Mouse (Mus musculus) limb, embryonic 13.5 days (tissue): Measurements from ENCODE around the gene Lyar. TPM values are rescaled to one million over a fixed set of nuclear protein-coding genes. Genes with fewer than 3 reads are reported as not detected.

ENCODE experiments used
- ATAC-seq: fragments of 200-750 bp; cut with Nextera tagmentation; 2 replicates; pipeline ENCODE4 v1.8.0; 2017; ENCODE audit warnings: low read depth, moderate number of reproducible peaks, moderate TSS enrichment; ENCODE audit not compliant: low FRiP score
- H3K27ac ChIP-seq: fragments of 300-500 bp; sonication (generic); 2 replicates; pipeline ENCODE4 v1.5.1; 2015; ENCODE audit warnings: inconsistent platforms, mild to moderate bottlenecking, moderate library complexity
- H3K27me3 ChIP-seq: fragments of 300-500 bp; sonication (generic); 2 replicates; pipeline ENCODE4 v1.6.1; 2015; ENCODE audit warnings: mild to moderate bottlenecking, inconsistent platforms
- H3K36me3 ChIP-seq: fragments of 300-500 bp; sonication (generic); 2 replicates; pipeline ENCODE4 v1.6.1; 2015; ENCODE audit warnings: inconsistent platforms, mild to moderate bottlenecking, moderate library complexity
- H3K4me1 ChIP-seq: fragments of 300-500 bp; sonication (generic); 2 replicates; pipeline ENCODE4 v1.6.1; 2015; ENCODE audit warnings: inconsistent platforms
- H3K4me2 ChIP-seq: fragments of 300-500 bp; sonication (generic); replicated peaks from 2 replicates; pipeline ENCODE4 v1.6.1; 2015; ENCODE audit warnings: inconsistent platforms, mild to moderate bottlenecking, moderate library complexity
- H3K4me3 ChIP-seq: fragments of 300-500 bp; sonication (generic); 2 replicates; pipeline ENCODE4 v1.5.1; 2015; ENCODE audit warnings: moderate library complexity, mild to moderate bottlenecking, inconsistent platforms
- H3K9ac ChIP-seq: fragments of 300-500 bp; sonication (generic); 2 replicates; pipeline ENCODE4 v1.6.1; 2015; ENCODE audit warnings: mild to moderate bottlenecking, inconsistent platforms
- H3K9me3 ChIP-seq: fragments of 300-500 bp; sonication (generic); 2 replicates; pipeline ENCODE4 v1.6.1; 2016; ENCODE audit warnings: inconsistent platforms
- WGBS: fragments of 180-500 bp; shearing (Covaris S2); methylation state at CpG from one replicate; pipeline ENCODE4 v1.1.7; 2015; 5-methylcytosine and 5-hydroxymethylcytosine counted together
- polyA plus RNA-seq: library from polyadenylated mRNA; unstranded; fragments of >200 nt; fragmentation: Nextera tagmentation; extraction: Ambion mirVana; gene quantifications from 2 replicates; pipeline ENCODE4 v1.2.1, GENCODE M21; 2015

Gene Lyar
- polyA plus RNA-seq, 1 experiment from 2014 or later = 118 TPM

DNA sequence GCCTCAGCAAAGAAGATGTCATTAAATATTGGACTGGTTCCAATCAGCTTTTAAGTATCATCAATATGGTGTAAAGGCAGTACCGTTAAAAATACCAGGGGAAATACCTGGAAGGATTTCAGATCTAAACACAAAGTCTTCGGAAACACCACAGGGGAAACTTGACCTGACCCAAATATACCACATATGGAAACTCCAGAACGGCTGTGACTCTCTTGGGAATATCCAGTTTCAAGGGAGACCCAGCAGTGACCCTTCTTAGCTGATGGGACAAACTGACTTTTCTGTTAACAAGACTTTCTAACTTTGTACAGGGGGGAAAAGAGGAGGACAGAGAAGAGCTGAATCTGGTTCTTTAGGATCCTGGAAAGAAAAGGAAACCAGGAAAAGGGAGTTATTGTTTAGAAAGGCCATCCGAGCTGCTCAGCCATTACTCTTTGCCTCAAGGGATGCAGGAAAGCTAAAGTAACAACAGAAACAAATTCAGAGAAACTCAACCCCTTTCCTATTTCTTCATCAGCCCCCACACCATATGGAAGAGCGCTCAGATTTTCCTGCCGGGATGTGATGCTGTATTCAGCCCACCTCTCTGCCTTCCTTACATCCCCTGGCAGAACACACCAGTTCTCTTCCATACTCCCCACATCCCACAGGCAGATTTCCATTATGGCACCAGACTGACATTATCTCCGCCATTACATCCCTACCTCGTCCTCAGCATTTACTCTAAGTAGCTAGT is 37.9 kb downstream of the Lyar start:
- Histone ChIP-seq H3K4me1 (peaks cover 7% of the 10 kb centered on the region), H3K27me3 (no peaks in the 10 kb centered on the region), H3K9me3 (no peaks in the 10 kb centered on the region), H3K4me3 (no peak overlapping the region), H3K9ac (no peak overlapping the region), H3K27ac (no peak overlapping the region), H3K36me3 (peaks cover 11% of the 10 kb centered on the region), H3K4me2 (no peak overlapping the region)
- no peak; the same call in 1 of the 2 replicates for ATAC-seq
- WGBS = 62% methylated on average over 8 of the region's 8 CpGs

DNA sequence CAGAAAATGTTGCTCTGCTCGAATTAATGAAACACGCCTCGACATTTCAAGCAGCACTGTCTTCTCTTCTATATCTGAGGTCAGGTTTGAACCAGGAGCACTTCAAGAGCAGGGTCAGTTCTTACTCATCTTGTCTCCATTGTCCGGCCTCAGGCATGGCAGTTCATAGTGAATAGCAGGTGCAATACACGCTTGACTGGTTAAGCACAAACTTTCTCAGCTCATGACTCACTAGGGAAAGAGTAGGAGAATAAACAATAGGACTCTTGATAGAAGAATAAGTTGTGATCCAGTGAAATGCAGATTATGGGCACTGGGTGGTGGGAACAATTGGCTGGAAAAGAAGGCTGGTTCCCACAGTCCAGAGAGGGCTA is 38.5 kb downstream of the Lyar start:
- Histone ChIP-seq H3K9ac (no peak overlapping the region), H3K27me3 (no peaks in the 10 kb centered on the region), H3K4me2 (no peak overlapping the region), H3K36me3 (peaks cover 16% of the 10 kb centered on the region), H3K27ac (no peak overlapping the region), H3K9me3 (no peaks in the 10 kb centered on the region), H3K4me1 (peaks cover 7% of the 10 kb centered on the region), H3K4me3 (no peak overlapping the region)
- WGBS = 87% methylated on average over 5 of the region's 5 CpGs
- ATAC-seq = no peak

DNA sequence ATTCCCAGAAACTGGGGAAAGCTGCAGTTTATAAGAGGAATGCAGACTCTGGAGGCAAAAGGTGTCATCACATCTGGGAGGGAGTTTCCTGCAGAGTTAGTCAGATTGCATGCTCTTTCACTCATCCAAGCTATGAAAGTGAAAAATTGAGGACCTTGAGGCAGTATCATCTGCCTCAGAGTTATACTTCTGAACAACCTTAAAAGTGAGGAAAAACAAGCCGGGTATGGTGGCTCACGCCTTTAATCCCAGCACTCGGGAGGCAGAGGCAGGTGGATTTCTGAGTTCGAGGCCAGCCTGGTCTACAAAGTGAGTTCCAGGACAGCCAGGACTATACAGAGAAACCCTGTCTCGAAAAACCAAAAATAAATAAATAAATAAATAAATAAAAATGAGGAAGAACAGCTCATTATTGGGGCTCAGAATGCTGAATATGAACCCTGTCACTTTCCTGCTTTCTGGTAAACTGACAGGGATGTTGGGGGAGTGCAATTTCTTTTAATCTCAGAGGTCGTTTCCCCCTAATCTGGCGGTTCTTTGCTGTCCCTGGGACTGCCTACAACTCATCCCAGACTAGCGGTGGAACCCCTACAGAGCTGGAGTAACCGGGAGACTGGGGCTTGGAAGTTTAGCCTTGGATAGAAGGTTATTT is 39.3 kb downstream of the Lyar start:
- peak overlapping the region; percentile 91; the same call in 1 of the 2 replicates for H3K27ac ChIP-seq
- H3K9me3 ChIP-seq = no peaks in the 10 kb centered on the region
- peak overlapping the region; percentile 83 for H3K9ac ChIP-seq
- peaks cover 7% of the 10 kb centered on the region for H3K4me1 ChIP-seq
- peak overlapping the region; percentile 76 for H3K4me2 ChIP-seq
- ATAC-seq = peak; percentile 12; the same call in 1 of the 2 replicates
- H3K36me3 ChIP-seq = peaks cover 24% of the 10 kb centered on the region
- no peaks in the 10 kb centered on the region for H3K27me3 ChIP-seq
- WGBS = 39% methylated on average over 9 of the region's 9 CpGs
- H3K4me3 ChIP-seq = peak overlapping the region; percentile 75

DNA sequence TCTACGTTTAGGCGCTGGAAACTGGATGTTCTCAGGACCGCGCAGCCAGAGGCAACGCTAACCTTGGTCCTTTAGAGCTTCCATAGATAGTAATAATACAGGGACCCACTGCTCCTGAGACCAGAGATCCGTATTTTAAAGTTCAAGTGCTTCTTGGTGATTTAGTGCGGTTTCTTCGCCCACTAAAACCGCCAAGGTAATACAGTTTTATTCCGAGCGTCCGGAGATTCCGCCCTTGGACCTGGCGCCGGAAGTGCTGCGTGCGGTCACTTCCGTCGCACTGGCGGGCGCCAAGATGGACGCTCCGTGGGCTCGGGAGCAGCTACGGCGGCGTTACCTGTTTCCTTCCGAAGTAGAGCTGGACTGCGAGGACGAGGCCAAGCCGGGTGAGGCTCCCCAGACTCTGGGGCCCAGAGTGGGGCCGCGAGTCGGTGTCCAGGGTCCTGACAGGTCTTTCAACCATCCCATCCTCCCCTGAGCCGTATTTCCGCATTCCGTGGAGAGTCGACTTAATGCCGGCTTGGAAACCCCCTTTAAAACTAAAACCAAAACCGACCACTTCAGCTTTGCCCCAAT is 39.9 kb downstream of the Lyar start, which contains the start of gene Tmem128:
Tmem128 (plus strand) TSS at position 79 of the 576 bp plus-strand sequence.
- H3K9me3 ChIP-seq = no peaks in the 10 kb centered on the region
- peak; percentile 72; the same call in 1 of the 2 replicates for ATAC-seq

DNA sequence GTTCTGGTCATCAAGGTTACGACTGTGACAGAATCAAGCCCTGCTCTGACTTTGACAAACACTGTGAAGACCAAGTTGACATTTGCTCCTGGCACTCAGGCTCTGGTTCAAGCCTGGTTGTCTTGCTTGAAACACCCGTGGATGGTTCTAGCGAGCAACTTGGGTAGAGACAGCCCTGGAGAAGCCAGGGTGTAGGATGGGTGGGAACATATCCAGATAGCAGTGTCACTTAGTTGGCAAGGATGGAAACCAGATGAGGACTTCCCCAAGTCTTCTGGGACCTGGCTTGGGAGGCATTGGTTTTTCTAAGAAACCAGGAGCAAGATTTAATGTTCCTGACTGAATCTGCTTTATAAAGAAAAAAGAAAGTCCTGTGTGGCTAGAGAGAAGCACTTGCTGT is 50.7 kb downstream of the Lyar start:
- Histone ChIP-seq H3K4me2 (no peak overlapping the region), H3K9me3 (no peaks in the 10 kb centered on the region), H3K4me3 (no peak overlapping the region), H3K27ac (no peak overlapping the region), H3K27me3 (peaks cover 24% of the 10 kb centered on the region), H3K9ac (no peak overlapping the region), H3K4me1 (no peaks in the 10 kb centered on the region), H3K36me3 (peaks cover 50% of the 10 kb centered on the region)
- 83% methylated on average over 3 of the region's 3 CpGs for WGBS
- ATAC-seq = no peak

More for the DNA sequence above, 39.9 kb downstream of the Lyar start, which contains the start of gene Tmem128:
- under 1% methylated on average over 40 of the region's 40 CpGs for WGBS
- Histone ChIP-seq H3K9ac (peak within 1 kb of the TSS; percentile 83), H3K27me3 (no peaks in the 10 kb centered on the region), H3K4me2 (peak within 1 kb of the TSS; percentile 76), H3K4me1 (peaks cover 7% of the 10 kb centered on the region), H3K4me3 (peak within 1 kb of the TSS; percentile 75), H3K36me3 (peaks cover 31% of the 10 kb centered on the region), H3K27ac (peak within 1 kb of the TSS; percentile 91)

DNA sequence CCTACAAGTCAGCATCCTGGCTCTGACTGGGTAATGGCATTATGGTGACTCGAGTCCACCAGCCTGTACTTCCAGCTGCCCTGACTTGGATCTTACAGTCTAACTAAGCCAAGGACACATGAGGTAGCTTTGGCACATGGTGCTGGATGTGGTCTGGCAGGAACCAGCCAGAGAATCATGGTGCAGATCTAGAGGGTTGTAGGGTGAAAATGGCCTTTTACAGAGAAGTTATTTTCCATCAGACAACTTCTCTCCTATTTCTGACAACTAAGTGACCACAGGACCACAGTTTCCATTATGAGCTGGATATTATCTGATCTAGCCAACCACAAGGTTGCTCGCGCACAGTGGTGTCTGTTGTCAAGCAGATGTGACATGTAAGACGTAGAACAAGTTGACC is 53.6 kb downstream of the Lyar start:
- Histone ChIP-seq H3K4me2 (no peak overlapping the region), H3K36me3 (peaks cover 25% of the 10 kb centered on the region), H3K9ac (no peak overlapping the region), H3K4me1 (peaks cover 17% of the 10 kb centered on the region), H3K9me3 (no peaks in the 10 kb centered on the region), H3K27ac (no peak overlapping the region), H3K27me3 (peaks cover 53% of the 10 kb centered on the region), H3K4me3 (no peak overlapping the region)
- no peak for ATAC-seq
- WGBS = 87% methylated on average over 4 of the region's 4 CpGs

DNA sequence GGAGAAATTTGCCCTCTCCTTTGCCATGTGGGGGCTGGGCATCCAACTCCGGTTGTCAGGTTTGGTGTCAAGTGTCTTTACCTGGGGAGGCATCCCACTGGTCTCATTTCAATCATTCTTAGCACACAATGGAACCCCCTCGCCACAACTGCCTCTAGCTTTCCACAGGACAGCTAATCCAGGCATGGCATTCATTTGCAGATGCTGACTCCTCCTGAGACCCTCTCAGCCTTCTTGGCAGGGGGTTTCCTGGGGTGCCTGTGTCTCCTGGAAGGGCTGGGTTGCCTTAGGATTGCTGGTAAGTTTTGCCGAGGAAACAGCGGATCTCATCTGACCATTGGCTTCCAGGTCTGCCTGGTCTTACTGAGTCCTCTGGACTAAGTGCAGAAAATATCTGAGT is 55.5 kb downstream of the Lyar start, which contains the start of gene Otop1:
Otop1 (plus strand) TSS at position 202 of the 400 bp plus-strand sequence.
- Histone ChIP-seq H3K27me3 (peaks cover 70% of the 10 kb centered on the region), H3K9ac (peak within 1 kb of the TSS; percentile 39; the same call in 1 of the 2 replicates), H3K27ac (no peak within 1 kb of the TSS), H3K36me3 (peaks cover 10% of the 10 kb centered on the region), H3K4me3 (peak within 1 kb of the TSS; percentile 42), H3K9me3 (no peaks in the 10 kb centered on the region), H3K4me2 (peak within 1 kb of the TSS; percentile 68), H3K4me1 (peaks cover 17% of the 10 kb centered on the region)
- ATAC-seq = no peak
- 6% methylated on average over 4 of the region's 4 CpGs for WGBS

DNA sequence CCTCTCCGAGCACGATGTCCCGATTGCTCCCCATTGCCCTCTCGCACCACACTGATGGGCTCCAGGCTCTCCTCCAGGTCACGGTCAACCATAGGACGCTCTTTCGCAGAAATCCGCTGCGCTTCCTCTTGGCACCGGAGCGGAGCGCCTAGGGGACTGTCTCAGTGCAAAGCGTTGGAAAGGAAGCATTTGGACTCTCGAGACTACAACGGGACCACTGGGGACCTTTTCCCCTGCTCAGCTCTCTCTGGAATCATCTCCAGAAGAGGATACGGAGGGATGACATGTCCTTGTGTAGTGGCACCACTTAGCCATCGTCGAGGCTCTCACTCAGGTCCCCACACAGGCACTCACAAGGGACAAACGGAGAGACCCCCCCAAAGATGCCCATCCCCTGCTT is 56.2 kb downstream of the Lyar start:
- no peak for ATAC-seq
- WGBS = 2% methylated on average over 19 of the region's 19 CpGs
- H3K27me3 ChIP-seq = peaks cover 71% of the 10 kb centered on the region
- peak overlapping the region; percentile 42 for H3K4me3 ChIP-seq
- peak overlapping the region; percentile 39; the same call in 1 of the 2 replicates for H3K9ac ChIP-seq
- peaks cover 17% of the 10 kb centered on the region for H3K4me1 ChIP-seq
- peaks cover 3% of the 10 kb centered on the region for H3K36me3 ChIP-seq
- H3K4me2 ChIP-seq = peak overlapping the region; percentile 68
- H3K27ac ChIP-seq = no peak overlapping the region
- no peaks in the 10 kb centered on the region for H3K9me3 ChIP-seq

DNA sequence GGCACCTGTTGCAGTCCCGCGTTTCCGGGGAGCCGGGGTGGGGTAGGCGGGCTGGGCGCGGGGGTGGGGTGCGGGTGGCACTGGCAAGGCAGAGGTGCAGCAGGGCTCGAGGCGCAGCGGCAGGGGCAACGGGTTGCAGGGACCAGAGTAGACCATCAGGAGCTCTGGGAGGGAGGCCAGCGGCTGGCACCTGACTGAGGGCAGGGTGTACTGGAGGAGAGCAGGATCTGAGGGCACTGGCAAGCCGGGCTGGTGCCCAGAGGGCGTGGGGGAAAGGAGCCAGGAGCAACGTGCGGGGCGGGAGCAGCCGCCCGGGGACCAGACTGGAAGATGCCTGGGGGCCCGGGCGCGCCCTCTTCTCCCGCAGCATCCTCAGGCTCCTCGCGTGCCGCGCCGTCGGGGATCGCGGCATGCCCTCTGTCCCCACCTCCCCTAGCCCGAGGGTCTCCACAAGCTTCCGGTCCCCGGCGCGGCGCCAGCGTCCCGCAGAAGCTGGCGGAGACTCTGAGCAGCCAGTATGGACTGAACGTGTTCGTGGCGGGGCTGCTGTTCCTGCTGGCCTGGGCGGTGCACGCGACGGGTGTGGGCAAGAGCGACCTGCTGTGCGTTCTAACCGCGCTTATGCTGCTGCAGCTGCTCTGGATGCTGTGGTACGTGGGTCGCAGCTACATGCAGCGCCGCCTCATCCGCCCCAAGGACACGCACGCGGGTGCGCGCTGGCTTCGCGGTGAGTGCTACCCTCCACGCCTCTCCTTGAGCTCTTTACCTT is 57.0 kb downstream of the Lyar start:
- ATAC-seq = no peak

DNA sequence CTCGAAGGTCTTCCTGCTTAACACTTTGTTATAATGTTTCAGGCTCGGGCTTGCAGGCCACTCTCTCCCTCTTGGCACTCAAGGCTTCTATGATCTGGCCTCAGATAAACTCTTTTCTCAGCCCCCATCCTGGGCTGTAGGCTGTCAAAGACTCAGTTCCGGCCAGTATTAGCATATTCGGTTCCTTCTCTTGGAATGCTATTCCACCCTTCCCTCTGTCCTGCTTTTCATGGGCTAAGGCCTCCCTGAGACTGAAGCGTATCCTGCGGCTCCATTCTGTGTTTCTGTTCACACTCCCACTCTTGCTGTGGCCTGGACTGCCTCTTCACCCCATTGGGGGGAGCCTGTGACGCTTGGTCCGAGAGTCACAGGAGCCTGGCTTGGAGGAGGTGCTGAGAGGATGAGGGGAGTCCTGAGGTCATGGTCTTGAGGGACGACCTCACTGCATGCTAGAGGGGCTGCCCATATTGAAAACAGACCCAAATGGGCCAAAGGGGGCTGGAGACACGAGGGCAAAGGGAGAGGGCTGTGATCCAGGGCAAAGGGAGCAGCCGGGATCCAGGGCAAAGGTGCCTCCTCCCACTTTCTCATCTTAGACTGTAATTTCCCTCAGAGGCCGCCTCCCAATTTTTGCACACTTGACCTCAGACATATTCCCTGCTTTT is 57.8 kb downstream of the Lyar start:
- Histone ChIP-seq H3K4me2 (peak overlapping the region; percentile 68), H3K9ac (no peak overlapping the region), H3K4me3 (peak overlapping the region; percentile 42), H3K9me3 (no peaks in the 10 kb centered on the region), H3K27me3 (peaks cover 71% of the 10 kb centered on the region), H3K36me3 (no peaks in the 10 kb centered on the region), H3K4me1 (peaks cover 17% of the 10 kb centered on the region), H3K27ac (no peak overlapping the region)
- WGBS = 17% methylated on average over 12 of the region's 12 CpGs
- no peak for ATAC-seq

More for the DNA sequence above, 57.0 kb downstream of the Lyar start:
- Histone ChIP-seq H3K4me3 (peak overlapping the region; percentile 42), H3K9me3 (no peaks in the 10 kb centered on the region), H3K36me3 (no peaks in the 10 kb centered on the region), H3K27ac (no peak overlapping the region), H3K27me3 (peaks cover 71% of the 10 kb centered on the region), H3K9ac (0 out of 2 replicates have a peak overlapping the region, but pooled peaks have one; percentile 25), H3K4me1 (peaks cover 17% of the 10 kb centered on the region), H3K4me2 (peak overlapping the region; percentile 68)
- 1% methylated on average over 60 of the region's 65 CpGs for WGBS

DNA sequence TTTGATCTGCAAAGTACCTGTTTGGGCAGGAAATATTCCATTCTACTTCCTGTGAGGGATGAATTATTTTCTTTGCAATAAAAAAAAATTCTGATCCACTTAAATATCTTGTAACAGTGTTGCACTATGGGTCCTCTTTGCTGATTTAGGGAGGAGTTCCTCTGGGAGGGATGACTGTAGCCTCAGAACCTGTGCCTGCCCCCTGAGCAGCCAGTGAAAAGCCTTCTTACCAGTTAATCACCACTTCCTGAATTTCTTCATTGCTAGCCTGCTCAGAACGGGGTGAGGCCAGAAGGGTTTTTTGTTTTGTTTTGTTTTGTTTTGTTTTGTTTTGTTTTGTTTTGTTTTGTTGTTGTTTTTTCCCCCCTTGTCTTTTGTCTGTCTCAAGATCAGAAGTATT is 59.8 kb downstream of the Lyar start:
- H3K27me3 ChIP-seq = peaks cover 55% of the 10 kb centered on the region
- no peaks in the 10 kb centered on the region for H3K36me3 ChIP-seq
- no peak overlapping the region for H3K27ac ChIP-seq
- H3K4me1 ChIP-seq = peaks cover 17% of the 10 kb centered on the region
- no peak for ATAC-seq
- no peak overlapping the region for H3K4me2 ChIP-seq
- no peaks in the 10 kb centered on the region for H3K9me3 ChIP-seq
- 20% methylated on average over 1 of the region's 1 CpGs for WGBS
- H3K9ac ChIP-seq = no peak overlapping the region
- H3K4me3 ChIP-seq = no peak overlapping the region
